Mouse (Mus musculus): ENCODE data around the gene Usp2. TPM values are rescaled to one million over a fixed set of nuclear protein-coding genes. Genes with fewer than 3 reads are reported as not detected.

Usp2 gene
- total and polyA plus RNA-seq, 3 experiments = 2.1 to 2.3 (median 2.2) TPM

GRCm38 (mm10) chr9:44113105-44113789, 46.4 kb downstream of the Usp2 start, which contains the start of the genes Gm49380 and Rnf26 (continued):
- TF ChIP-seq JUN (IDR thresholded peaks at IDR 0.05; ENCODE audit: insufficient read depth, low read depth, low read length) = no peak
- TF ChIP-seq CHD1 (IDR thresholded peaks at IDR 0.05; ENCODE audit: low read depth, low read length) = no peak
- TF ChIP-seq USF2 (conservative IDR thresholded peaks at IDR 0.05; ENCODE audit: low read depth, low read length) = no peak
- TF ChIP-seq BHLHE40 (IDR thresholded peaks at IDR 0.05; ENCODE audit: low read depth, low read length) = no peak
- peak; percentile 31; the same call in 1 of the 2 replicates for TF ChIP-seq MEF2A (IDR thresholded peaks at IDR 0.05; ENCODE audit: borderline replicate concordance, low read depth, low read length)
- TF ChIP-seq MAFK (IDR thresholded peaks at IDR 0.05; ENCODE audit: insufficient replicate concordance, low read length) = no peak
- TF ChIP-seq NRF1 (IDR thresholded peaks at IDR 0.05; ENCODE audit: low read depth, low read length) = peak; percentile 49; the same call in 1 of the 2 replicates
- peak; percentile 98 for TF ChIP-seq E2F4 (IDR thresholded peaks at IDR 0.05; ENCODE audit: insufficient replicate concordance, low read depth, low read length)
- no peak for TF ChIP-seq ZKSCAN1 (IDR thresholded peaks at IDR 0.05; ENCODE audit: borderline replicate concordance, low read depth, low read length)
- peak; percentile 74 for TF ChIP-seq HCFC1 (IDR thresholded peaks at IDR 0.05; ENCODE audit: low read depth, low read length)
- peak; percentile 78; the same call in 1 of the 2 replicates for TF ChIP-seq MXI1 (IDR thresholded peaks at IDR 0.05; ENCODE audit: low read depth, low read length)
- no peak for TF ChIP-seq POLR2AphosphoS2 (IDR thresholded peaks at IDR 0.05; ENCODE audit: low read depth, low read length)
- TF ChIP-seq RCOR1 (conservative IDR thresholded peaks at IDR 0.05; ENCODE audit: low read depth, low read length) = no peak
- TF ChIP-seq TBP (conservative IDR thresholded peaks at IDR 0.05; ENCODE audit: low read depth, low read length) = peak; percentile 96
- TF ChIP-seq ZC3H11A (IDR thresholded peaks at IDR 0.05; ENCODE audit: low read depth, low read length) = no peak
- no peak for TF ChIP-seq JUND (conservative IDR thresholded peaks at IDR 0.05; ENCODE audit: low read depth, low read length)
- TF ChIP-seq NELFE (IDR thresholded peaks at IDR 0.05; ENCODE audit: low read depth, low read length) = peak; percentile 64; the same call in 1 of the 2 replicates
- TF ChIP-seq MAX (IDR thresholded peaks at IDR 0.05; ENCODE audit: low read length) = 0 out of 2 replicates have a peak, but pooled peaks have one; percentile 18
- TF ChIP-seq CTCF (conservative IDR thresholded peaks at IDR 0.05 in 1 of 2, IDR thresholded peaks at IDR 0.05 in 1 of 2; ENCODE audit: low read depth in 2 of 2, low read length in 2 of 2) = no peak
- TF ChIP-seq PAX5 (IDR thresholded peaks at IDR 0.05; ENCODE audit: low read length) = no peak
- TF ChIP-seq SIN3A (IDR thresholded peaks at IDR 0.05; ENCODE audit: low read length) = peak; percentile 95
- TF ChIP-seq POLR2A (IDR thresholded peaks at IDR 0.05; ENCODE audit: low read depth, low read length) = peak; percentile 77
- no peak for TF ChIP-seq USF1 (IDR thresholded peaks at IDR 0.05; ENCODE audit: low read depth, low read length)

- Histone ChIP-seq H3K27ac (ENCODE audit: insufficient read depth, low read depth) (no peak overlapping the region), H3K9me3 (replicated peaks; ENCODE audit: low read length) (no peaks in the 10 kb centered on the region), H3K79me2 (replicated peaks; ENCODE audit: control insufficient read depth, extremely low read depth, insufficient read depth, poor library complexity, severe bottlenecking) (peaks cover 17% of the 10 kb centered on the region), H3K4me2 (ENCODE audit: insufficient read depth, low read depth, poor library complexity, severe bottlenecking) (peak overlapping the region; percentile 94; the same call in 1 of the 2 replicates), H3K4me3 (replicated peaks in 1 of 3; ENCODE audit: low read depth in 2 of 3, low read length in 2 of 3, poor library complexity in 1 of 3) (no peak overlapping the region), H3K36me3 (replicated peaks in 1 of 2; ENCODE audit: control insufficient read depth in 1 of 2, insufficient read depth in 1 of 2, low read length in 1 of 2) (peaks cover 4 to 11% of the 10 kb centered on the region in 2 experiments), H3K4me1 (ENCODE audit: control insufficient read depth in 1 of 2, insufficient read depth in 2 of 2) (peaks cover 5 to 45% of the 10 kb centered on the region in 2 experiments; a peak in 3 of 4 replicates), H3K9ac (ENCODE audit: insufficient read depth, low read depth) (no peak overlapping the region), H3K27me3 (replicated peaks) (no peaks in the 10 kb centered on the region)
- DNase-seq (ENCODE audit: extremely low read depth) = no peak
- TF ChIP-seq USF2 (conservative IDR thresholded peaks at IDR 0.05; ENCODE audit: low read depth, low read length) (no peak), BHLHE40 (IDR thresholded peaks at IDR 0.05; ENCODE audit: low read depth, low read length) (no peak), ZKSCAN1 (IDR thresholded peaks at IDR 0.05; ENCODE audit: borderline replicate concordance, low read depth, low read length) (no peak), NELFE (IDR thresholded peaks at IDR 0.05; ENCODE audit: low read depth, low read length) (no peak), ZC3H11A (IDR thresholded peaks at IDR 0.05; ENCODE audit: low read depth, low read length) (no peak), ZNF384 (IDR thresholded peaks at IDR 0.05; ENCODE audit: low read depth, low read length) (no peak), E2F4 (IDR thresholded peaks at IDR 0.05; ENCODE audit: insufficient replicate concordance, low read depth, low read length) (no peak), MYC (IDR thresholded peaks at IDR 0.05; ENCODE audit: low read depth, low read length) (no peak), CHD1 (IDR thresholded peaks at IDR 0.05; ENCODE audit: low read depth, low read length) (no peak), TBP (conservative IDR thresholded peaks at IDR 0.05; ENCODE audit: low read depth, low read length) (no peak), PAX5 (IDR thresholded peaks at IDR 0.05; ENCODE audit: low read length) (no peak)
- dilution Hi-C loops (cut with MboI; ENCODE audit: extremely low pct_ligation_motif_present, extremely low pct_unique_long_range_greater_than_20kb, low sequenced_read_pairs) = no loop called here
- in situ Hi-C loops (cut with MboI; ENCODE audit: low pct_ligation_motif_present, low pct_unique_long_range_greater_than_20kb, low sequenced_read_pairs) = no loop called here
Observed at GRCm38 (mm10) chr9:44114453-44114852, 47.6 kb downstream of the Usp2 start.

All from CH12.LX (cell line).